29 mouse cellular contexts compared by ENCODE assay signal in genomic region chr3:65847158-65847787, GRCm38 (mm10).
DNase-seq lines count a peak whose midpoint lies in the region; ATAC-seq and TF ChIP-seq lines count a peak whose summit lies in the region.
"Had no signal": no experiment of that assay in that cellular context is flagged by ENCODE, and none has a peak within 500 bp of the region (broad histone marks: within the 10 kb centered on the region; RNA-seq: fewer than 3 reads in every experiment).

No protein-coding gene starts in this region.

- 66% methylated on average over 4 of the region's 4 CpGs for WGBS in embryonic facial prominence, embryonic 14.5 days
- WGBS in embryonic facial prominence, embryonic 10.5 days, result 85% methylated on average over 4 of the region's 4 CpGs
- 70% methylated on average over 4 of the region's 4 CpGs for WGBS in limb, embryonic 14.5 days
- 83% methylated on average over 4 of the region's 4 CpGs for WGBS in limb, embryonic 10.5 days
- 87% methylated on average over 4 of the region's 4 CpGs for WGBS in midbrain, embryonic 13.5 days
- WGBS in midbrain, postnatal 0 days, result 85% methylated on average over 4 of the region's 4 CpGs

- TF ChIP-seq POLR2A in limb, embryonic 14.5 days (IDR thresholded peaks at IDR 0.05; ENCODE audit: borderline replicate concordance, extremely low read depth, insufficient read depth, insufficient read length), result no peak

- no peak for TF ChIP-seq CTCF in midbrain, postnatal 0 days (IDR thresholded peaks at IDR 0.05)

- H3K27ac ChIP-seq in embryonic facial prominence, embryonic 14.5 days (replicated peaks; ENCODE audit: low read depth, low read length), result no peak overlapping the region
- H3K27ac ChIP-seq in embryonic facial prominence, embryonic 10.5 days (replicated peaks), result no peak overlapping the region
- no peak overlapping the region for H3K27ac ChIP-seq in limb, embryonic 14.5 days (replicated peaks; ENCODE audit: low read depth, low read length)
- no peak overlapping the region for H3K27ac ChIP-seq in limb, embryonic 10.5 days
- H3K27ac ChIP-seq in midbrain, embryonic 13.5 days, result no peak overlapping the region
- H3K27ac ChIP-seq in midbrain, postnatal 0 days (ENCODE audit: low read depth, low read length), result no peak overlapping the region
- H3K27ac ChIP-seq: embryonic facial prominence, embryonic 12.5 days; forebrain, embryonic 10.5 days; forebrain, embryonic 15.5 days; heart, adult 2 months; hindbrain, embryonic 15.5 days; left cerebral cortex, adult 2 months; limb, embryonic 13.5 days; liver, embryonic 14.5 days had no signal

- H3K4me1 ChIP-seq in embryonic facial prominence, embryonic 14.5 days (ENCODE audit: control insufficient read depth, insufficient read depth, low read length), result 0 out of 2 replicates have a peak, but pooled peaks cover 9% of the 10 kb centered on the region
- H3K4me1 ChIP-seq in embryonic facial prominence, embryonic 10.5 days, result no peaks in the 10 kb centered on the region
- H3K4me1 ChIP-seq in limb, embryonic 14.5 days (ENCODE audit: control insufficient read depth, insufficient read depth, low read length), result peaks cover 5% of the 10 kb centered on the region
- H3K4me1 ChIP-seq in limb, embryonic 10.5 days, result no peaks in the 10 kb centered on the region
- H3K4me1 ChIP-seq in midbrain, embryonic 13.5 days (replicated peaks), result no peaks in the 10 kb centered on the region
- no peaks in the 10 kb centered on the region for H3K4me1 ChIP-seq in midbrain, postnatal 0 days (ENCODE audit: insufficient read depth, low read length)
- H3K4me1 ChIP-seq: forebrain, embryonic 10.5 days; forebrain, embryonic 15.5 days; hindbrain, embryonic 15.5 days had no signal

- ATAC-seq in embryonic facial prominence, embryonic 14.5 days (ENCODE audit: low read depth), result no peak
- ATAC-seq in limb, embryonic 14.5 days (ENCODE audit: low FRiP score, low read depth), result no peak
- peak; percentile 30; the same call in 1 of the 2 replicates for ATAC-seq in midbrain, embryonic 13.5 days
- no peak for ATAC-seq in midbrain, postnatal 0 days (ENCODE audit: low FRiP score)
- peak; percentile 76 for ATAC-seq in granulocyte monocyte progenitor cell, adult 5-6 weeks (replicated peaks; ENCODE audit: poor library complexity, severe bottlenecking)
- ATAC-seq: forebrain, embryonic 15.5 days; inflammation-experienced regulatory T-cells, adult 6 months had no signal

- H3K27me3 ChIP-seq in embryonic facial prominence, embryonic 14.5 days (replicated peaks; ENCODE audit: control insufficient read depth, insufficient read depth, low read length), result no peaks in the 10 kb centered on the region
- H3K27me3 ChIP-seq in embryonic facial prominence, embryonic 10.5 days (replicated peaks; ENCODE audit: low read depth, poor library complexity, severe bottlenecking), result no peaks in the 10 kb centered on the region
- no peaks in the 10 kb centered on the region for H3K27me3 ChIP-seq in limb, embryonic 14.5 days (ENCODE audit: control insufficient read depth, insufficient read depth, low read length)
- H3K27me3 ChIP-seq in limb, embryonic 10.5 days (ENCODE audit: low read depth, poor library complexity, severe bottlenecking), result no peaks in the 10 kb centered on the region
- no peaks in the 10 kb centered on the region for H3K27me3 ChIP-seq in midbrain, embryonic 13.5 days
- no peaks in the 10 kb centered on the region for H3K27me3 ChIP-seq in midbrain, postnatal 0 days (ENCODE audit: insufficient read depth, low read length)
- H3K27me3 ChIP-seq: embryonic facial prominence, embryonic 12.5 days; forebrain, embryonic 15.5 days; hindbrain, embryonic 15.5 days; limb, embryonic 13.5 days had no signal

- H3K4me3 ChIP-seq in embryonic facial prominence, embryonic 14.5 days (ENCODE audit: low read depth, low read length), result no peak overlapping the region
- H3K4me3 ChIP-seq in embryonic facial prominence, embryonic 10.5 days, result no peak overlapping the region
- H3K4me3 ChIP-seq in limb, embryonic 14.5 days (replicated peaks; ENCODE audit: low read length), result no peak overlapping the region
- no peak overlapping the region for H3K4me3 ChIP-seq in limb, embryonic 10.5 days
- no peak overlapping the region for H3K4me3 ChIP-seq in midbrain, embryonic 13.5 days (replicated peaks)
- H3K4me3 ChIP-seq in midbrain, postnatal 0 days (ENCODE audit: low read depth, low read length), result no peak overlapping the region
- H3K4me3 ChIP-seq: embryonic facial prominence, embryonic 12.5 days; forebrain, embryonic 10.5 days; forebrain, embryonic 15.5 days; heart, adult 2 months; hindbrain, embryonic 15.5 days; left cerebral cortex, adult 2 months; limb, embryonic 13.5 days had no signal

- H3K36me3 ChIP-seq in embryonic facial prominence, embryonic 14.5 days (ENCODE audit: control insufficient read depth, insufficient read depth, low read length), result no peaks in the 10 kb centered on the region
- H3K36me3 ChIP-seq in embryonic facial prominence, embryonic 10.5 days (replicated peaks), result no peaks in the 10 kb centered on the region
- H3K36me3 ChIP-seq in limb, embryonic 14.5 days (ENCODE audit: control insufficient read depth, insufficient read depth, low read length), result no peaks in the 10 kb centered on the region
- H3K36me3 ChIP-seq in limb, embryonic 10.5 days, result no peaks in the 10 kb centered on the region
- no peaks in the 10 kb centered on the region for H3K36me3 ChIP-seq in midbrain, embryonic 13.5 days
- no peaks in the 10 kb centered on the region for H3K36me3 ChIP-seq in midbrain, postnatal 0 days (ENCODE audit: insufficient read depth, low read length)
- H3K36me3 ChIP-seq: embryonic facial prominence, embryonic 12.5 days; forebrain, embryonic 10.5 days; forebrain, embryonic 15.5 days; G1E; hindbrain, embryonic 15.5 days; limb, embryonic 13.5 days had no signal

- H3K9me3 ChIP-seq in embryonic facial prominence, embryonic 14.5 days (ENCODE audit: control insufficient read depth, low read length), result no peaks in the 10 kb centered on the region
- no peaks in the 10 kb centered on the region for H3K9me3 ChIP-seq in embryonic facial prominence, embryonic 10.5 days
- no peaks in the 10 kb centered on the region for H3K9me3 ChIP-seq in limb, embryonic 14.5 days (ENCODE audit: control insufficient read depth, low read length)
- no peaks in the 10 kb centered on the region for H3K9me3 ChIP-seq in limb, embryonic 10.5 days (replicated peaks)
- no peaks in the 10 kb centered on the region for H3K9me3 ChIP-seq in midbrain, embryonic 13.5 days
- no peaks in the 10 kb centered on the region for H3K9me3 ChIP-seq in midbrain, postnatal 0 days (ENCODE audit: low read length)
- H3K9me3 ChIP-seq: embryonic facial prominence, embryonic 12.5 days; forebrain, embryonic 10.5 days; forebrain, embryonic 15.5 days; G1E; hindbrain, embryonic 15.5 days; limb, embryonic 13.5 days had no signal

- H3K9ac ChIP-seq in embryonic facial prominence, embryonic 14.5 days (ENCODE audit: low read depth, low read length), result no peak overlapping the region
- no peak overlapping the region for H3K9ac ChIP-seq in limb, embryonic 14.5 days (ENCODE audit: low read depth, low read length, severe bottlenecking)
- no peak overlapping the region for H3K9ac ChIP-seq in midbrain, embryonic 13.5 days (replicated peaks)
- H3K9ac ChIP-seq in midbrain, postnatal 0 days (replicated peaks; ENCODE audit: low read length, poor library complexity, severe bottlenecking), result no peak overlapping the region
- H3K9ac ChIP-seq: embryonic facial prominence, embryonic 12.5 days; forebrain, embryonic 15.5 days; hindbrain, embryonic 15.5 days; limb, embryonic 13.5 days; liver, embryonic 14.5 days had no signal

- DNase-seq in embryonic facial prominence, embryonic 14.5 days (ENCODE audit: low spot score), result peak; percentile 56
- DNase-seq in embryonic facial prominence, embryonic 10.5 days (ENCODE audit: low spot score), result no peak
- DNase-seq in limb, embryonic 14.5 days (ENCODE audit: low spot score), result peak; percentile 35
- no peak for DNase-seq in limb, embryonic 10.5 days (ENCODE audit: low spot score)
- no peak for DNase-seq in midbrain, postnatal 0 days (ENCODE audit: low spot score)
- no peak for DNase-seq in MN1 (ENCODE audit: low spot score)
- DNase-seq: adrenal gland, postnatal 14 days; cerebellum, adult 11-12 months; cerebellum, postnatal 25 days; gastrocnemius, postnatal 25 days; heart, adult 2 months; heart, postnatal 36 days; kidney, adult 11 months; kidney, postnatal 14 days; lung, adult 2 months; thymus, adult 18-20 months; thymus, postnatal 25 days had no signal

- H3K4me2 ChIP-seq in embryonic facial prominence, embryonic 14.5 days (ENCODE audit: low read depth, low read length), result no peak overlapping the region
- no peak overlapping the region for H3K4me2 ChIP-seq in limb, embryonic 14.5 days (replicated peaks; ENCODE audit: low read depth, low read length, severe bottlenecking)
- no peak overlapping the region for H3K4me2 ChIP-seq in midbrain, embryonic 13.5 days (replicated peaks)
- H3K4me2 ChIP-seq in midbrain, postnatal 0 days (ENCODE audit: low read depth, low read length, poor library complexity, severe bottlenecking), result no peak overlapping the region
- H3K4me2 ChIP-seq: embryonic facial prominence, embryonic 12.5 days; forebrain, embryonic 15.5 days; hindbrain, embryonic 15.5 days; limb, embryonic 13.5 days; midbrain, embryonic 11.5 days had no signal

Comparison
In these comparisons a context has a peak if more than half of its experiments do, and no peak if none do; other contexts are left out.
1. ATAC-seq: peak in midbrain, embryonic 13.5 days (single experiment) and granulocyte monocyte progenitor cell, adult 5-6 weeks (single experiment); none in embryonic facial prominence, embryonic 14.5 days (single experiment), limb, embryonic 14.5 days (single experiment) and midbrain, postnatal 0 days (single experiment).
2. DNase-seq: peak in embryonic facial prominence, embryonic 14.5 days (single experiment) and limb, embryonic 14.5 days (single experiment); none in embryonic facial prominence, embryonic 10.5 days (single experiment), limb, embryonic 10.5 days (single experiment), midbrain, postnatal 0 days (single experiment) and MN1 (single experiment).